Mouse (Mus musculus) colon, adult 2 months (tissue): ENCODE measurements around the gene Gm38392. TPM values are rescaled to one million over a fixed set of nuclear protein-coding genes. Genes with fewer than 3 reads are reported as not detected.

Source experiments
- polyA plus RNA-seq: library from polyadenylated mRNA; depleted of rRNA; stranded (reverse); fragments of >200 nt; gene quantifications from 2 replicates; pipeline ENCODE4 v1.2.3, GENCODE M21; 2012; rRNA removed

Gene Gm38392
- not detected in 2 replicates for polyA plus RNA-seq

GRCm38 (mm10) chr3:88287110-88287509, at the start of gene Gm38392:
TSS of gene Gm38392 (minus strand) at chr3:88287210.

DNA sequence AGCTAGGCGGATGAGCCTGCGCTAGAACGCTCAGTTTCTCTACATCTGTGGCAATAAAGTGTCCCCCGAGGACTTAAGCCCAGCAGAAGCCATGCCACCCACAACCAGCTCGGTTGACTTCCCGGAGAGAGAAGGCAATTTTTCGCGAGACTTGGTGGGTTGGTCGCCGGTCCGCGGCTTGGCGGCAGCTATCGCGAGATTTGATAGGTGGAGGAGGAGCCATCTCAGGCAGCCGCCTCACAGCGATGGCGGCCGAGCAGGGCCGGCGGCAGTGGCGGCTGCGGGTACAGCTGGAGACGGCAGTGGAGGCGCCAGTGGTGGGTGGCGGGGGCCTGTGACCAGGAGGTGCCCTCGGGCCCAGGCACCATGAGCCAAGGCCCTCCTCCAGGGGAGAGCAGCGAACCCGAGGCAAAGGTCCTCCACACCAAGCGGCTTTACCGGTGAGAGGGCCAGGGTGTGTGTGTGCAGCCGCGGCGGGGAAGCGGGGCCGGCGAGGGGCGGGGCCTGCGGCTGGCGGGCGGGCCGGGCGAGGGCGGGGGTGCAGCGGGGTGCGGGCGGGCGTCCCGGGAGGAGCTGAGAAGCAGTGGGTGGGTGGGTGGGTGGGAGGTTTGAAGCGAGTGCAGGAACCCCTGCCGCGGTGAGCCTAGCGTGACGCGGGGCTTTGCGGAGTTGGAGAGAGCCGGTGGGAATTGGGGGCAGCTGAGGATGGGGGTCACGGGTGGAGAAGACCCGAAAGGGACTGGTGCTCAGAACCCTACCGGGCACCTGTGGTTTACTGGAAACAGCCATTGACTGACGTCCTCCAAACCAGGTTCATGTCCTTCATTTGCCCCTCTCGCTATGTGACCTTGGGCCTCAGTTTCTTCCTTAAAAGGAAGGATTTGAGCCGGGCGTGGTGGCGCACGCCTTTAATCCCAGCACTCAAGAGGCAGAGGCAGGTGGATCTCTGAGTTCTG, 49.3 kb upstream of the Gm38392 start, which contains the start of the genes Tmem79 and Smg5:
Gene Tmem79, minus strand, starts transcription at position 91 of the 956 bp plus-strand sequence.
Gene Smg5, plus strand, starts transcription at position 203 of the 956 bp plus-strand sequence.

DNA sequence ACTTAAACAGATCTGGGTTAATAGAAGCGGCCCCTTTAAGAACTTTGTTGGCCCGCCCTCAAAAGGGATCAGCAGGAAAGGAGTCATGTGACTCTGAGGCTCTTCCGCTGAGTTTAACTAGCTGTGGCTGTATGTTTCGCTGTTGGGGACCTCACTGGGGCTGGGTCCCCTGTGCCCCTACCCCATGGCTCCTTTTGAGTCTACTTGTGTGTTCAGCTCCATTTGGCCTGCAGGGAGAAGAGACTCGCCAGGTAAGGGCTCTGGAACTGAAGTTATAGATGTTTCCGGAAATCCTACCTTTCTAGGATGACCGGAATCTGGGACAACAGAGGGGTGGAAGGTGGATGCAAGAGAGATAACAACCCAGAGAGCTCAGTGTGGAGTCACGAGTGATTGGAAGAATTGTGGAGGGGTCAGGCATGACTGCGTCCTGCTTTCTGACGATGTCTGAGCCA, 38.0 kb upstream of the Gm38392 start, which contains the start of gene Glmp:
Gene Glmp, plus strand, starts transcription at position 73 of the 455 bp plus-strand sequence.

DNA sequence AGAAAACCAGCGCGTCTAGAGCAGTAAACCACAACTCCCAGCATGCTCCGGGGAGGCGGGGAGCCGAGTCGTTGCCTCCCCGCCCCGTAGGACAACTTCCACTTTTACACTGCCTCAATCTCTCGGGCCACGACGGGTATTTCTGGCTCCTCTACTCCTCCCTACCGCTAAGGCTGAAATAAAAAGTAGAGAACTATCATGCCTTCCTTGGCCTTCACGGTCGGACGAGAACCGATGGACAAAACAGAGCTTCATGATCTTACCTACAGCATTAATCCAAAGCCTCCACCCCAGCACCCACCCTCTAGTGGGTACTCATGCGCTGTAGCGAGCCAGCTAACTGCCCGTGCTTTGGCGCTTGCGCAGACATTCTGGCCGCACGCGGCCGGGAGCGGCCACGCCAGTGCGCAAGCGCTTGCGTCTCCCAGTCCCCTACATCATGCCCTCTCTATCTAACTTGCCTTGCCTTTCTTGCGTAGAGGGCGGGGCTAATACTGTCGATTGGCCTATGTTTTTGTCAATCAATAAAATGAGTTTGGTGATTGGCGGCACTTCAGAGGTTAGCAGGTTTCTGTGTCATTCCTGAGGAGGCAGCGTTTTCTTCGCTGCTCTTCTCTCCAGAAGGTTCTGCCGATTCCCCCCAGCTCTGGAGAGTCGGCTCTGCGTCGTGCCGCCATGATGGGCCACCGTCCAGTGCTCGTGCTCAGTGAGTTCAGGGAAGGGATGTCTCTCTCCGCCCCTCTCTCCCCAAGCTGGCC, 9.7 kb upstream of the Gm38392 start, which contains the start of the genes Tsacc and Cct3:
Gene Tsacc, minus strand, starts transcription at position 439 of the 758 bp plus-strand sequence.
Gene Cct3, plus strand, starts transcription at position 556 of the 758 bp plus-strand sequence.

GRCm38 (mm10) chr3:88254268-88254926, 32.6 kb downstream of the Gm38392 start, which contains the start of gene Rhbg:
TSS of gene Rhbg (minus strand) at chr3:88254709.

Other genes starting within 250 kb of the Gm38392 start
- gene Gpatch4, start 244.1 kb downstream of the Gm38392 start, polyA plus RNA-seq: 2.9 and 3.4 TPM in 2 replicates
- 60.6 and 65.0 TPM in 2 replicates for gene Naxe, start 228.7 kb downstream of the Gm38392 start, polyA plus RNA-seq
- not detected in 2 replicates for gene Ttc24, start 208.9 kb downstream of the Gm38392 start, polyA plus RNA-seq
- 14.6 and 15.6 TPM in 2 replicates for gene Iqgap3, start 205.2 kb downstream of the Gm38392 start, polyA plus RNA-seq
- gene Mef2d, start 144.8 kb downstream of the Gm38392 start, polyA plus RNA-seq: 96.8 and 113 TPM in 2 replicates
- 3.8 and 7.4 TPM in 2 replicates for gene Rhbg, start 32.5 kb downstream of the Gm38392 start, polyA plus RNA-seq
- 0.81 and 2.0 TPM in 2 replicates for gene Tsacc, start 9.8 kb upstream of the Gm38392 start, polyA plus RNA-seq
- 63.1 and 73.8 TPM in 2 replicates for gene Cct3, start 9.9 kb upstream of the Gm38392 start, polyA plus RNA-seq
- gene Glmp, start 37.8 kb upstream of the Gm38392 start, polyA plus RNA-seq: 181 and 206 TPM in 2 replicates
- gene Tmem79, start 48.9 kb upstream of the Gm38392 start, polyA plus RNA-seq: 44.3 and 54.6 TPM in 2 replicates
- gene Smg5, start 49.0 kb upstream of the Gm38392 start, polyA plus RNA-seq: 65.8 and 68.6 TPM in 2 replicates
- 6.7 and 9.3 TPM in 2 replicates for gene Paqr6, start 77.4 kb upstream of the Gm38392 start, polyA plus RNA-seq
- 9.1 and 12.0 TPM in 2 replicates for gene Bglap3, start 85.5 kb upstream of the Gm38392 start, polyA plus RNA-seq
- 2.9 and 4.4 TPM in 2 replicates for gene Bglap2, start 91.5 kb upstream of the Gm38392 start, polyA plus RNA-seq
- 2.7 and 6.8 TPM in 2 replicates for gene Bglap, start 97.3 kb upstream of the Gm38392 start, polyA plus RNA-seq
- 57.9 and 63.7 TPM in 2 replicates for gene Pmf1, start 123.1 kb upstream of the Gm38392 start, polyA plus RNA-seq
- gene Slc25a44, start 137.9 kb upstream of the Gm38392 start, polyA plus RNA-seq: 19.2 and 26.3 TPM in 2 replicates
- gene Sema4a, start 174.0 kb upstream of the Gm38392 start, polyA plus RNA-seq: 233 and 295 TPM in 2 replicates
- gene Lmna, start 222.7 kb upstream of the Gm38392 start, polyA plus RNA-seq: 812 and 822 TPM in 2 replicates
- 1.0 and 1.1 TPM in 2 replicates for gene Mex3a, start 245.2 kb upstream of the Gm38392 start, polyA plus RNA-seq